Mouse (Mus musculus) lung, postnatal 0 days (tissue): ENCODE data around the gene Crb3.

Source experiments
- CTCF ChIP-seq: IDR thresholded peaks from 2 replicates; pipeline ENCODE4 v1.5.1; 2016; ENCODE audit warnings: antibody characterized with exemption, mild to moderate bottlenecking
- EP300 ChIP-seq: IDR thresholded peaks from 2 replicates; pipeline ENCODE4 v1.6.1; 2016; ENCODE audit warnings: antibody characterized with exemption, mild to moderate bottlenecking, control low read depth

- TF ChIP-seq EP300 = no peak
- no peak for TF ChIP-seq CTCF
Measured at GRCm38 (mm10) chr17:57082481-57082880, 23.6 kb downstream of the Crb3 start.
